Mouse (Mus musculus): ENCODE measurements around the gene Top3b.

GRCm38 (mm10) chr16:16930326-16930725 lies 59.8 kb downstream of the Top3b start:
- no peak for TF ChIP-seq CTCF (IDR thresholded peaks at IDR 0.05; ENCODE audit: low read depth, low read length)
- no peak for TF ChIP-seq POLR2A (IDR thresholded peaks at IDR 0.05; ENCODE audit: extremely low read depth, insufficient read depth, low read length)

All from liver, adult 2 months (tissue).